ENCODE assay signal across 9 mouse cellular contexts in the genomic region with DNA sequence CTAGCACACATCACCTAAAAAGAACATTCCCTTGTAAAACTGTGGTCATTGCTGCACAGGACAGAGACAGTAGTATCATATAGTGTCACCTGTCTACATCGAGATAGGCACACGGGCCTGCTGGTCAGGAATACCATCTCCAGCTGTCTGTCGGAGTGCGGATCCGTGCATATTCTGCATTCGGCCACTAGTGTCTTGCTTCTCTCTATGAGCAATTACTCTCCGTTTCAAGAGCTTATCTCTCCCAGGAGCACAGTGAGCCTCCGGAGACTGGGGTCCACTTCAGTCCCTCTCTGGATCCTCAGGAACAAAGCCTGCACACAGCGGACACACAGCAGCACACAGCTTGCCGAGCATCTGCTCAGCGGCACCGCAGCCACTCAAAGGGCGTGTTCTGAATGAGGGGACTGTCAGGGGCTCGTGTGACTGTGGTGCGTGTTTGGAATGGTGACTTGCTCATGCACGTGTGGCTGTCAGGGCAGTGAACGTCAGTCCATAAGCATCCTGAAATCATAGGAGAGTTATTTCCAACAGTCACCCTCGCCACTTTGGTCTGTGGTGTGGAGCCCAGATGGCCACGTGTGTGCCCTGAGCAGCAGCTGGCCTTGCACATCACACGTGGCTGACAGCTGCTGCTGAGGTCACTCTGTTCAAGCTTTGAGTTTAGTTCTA. TPM values are rescaled to one million over a fixed set of nuclear protein-coding genes. Genes with fewer than 3 reads are reported as not detected.
DNase-seq lines count a peak whose midpoint lies in the region; ATAC-seq lines count a peak whose summit lies in the region.
"Had no signal": no experiment of that assay in that cellular context is flagged by ENCODE, and none has a peak within 500 bp of the region (broad histone marks: within the 10 kb centered on the region; RNA-seq: fewer than 3 reads in every experiment).

No protein-coding gene starts in this region.

- H3K36me3 ChIP-seq in heart, embryonic 16.5 days (ENCODE audit: control insufficient read depth, insufficient read depth), result peaks cover 12% of the 10 kb centered on the region

- no peaks in the 10 kb centered on the region for H3K9me3 ChIP-seq in heart, embryonic 16.5 days (replicated peaks; ENCODE audit: control insufficient read depth, low read length)

- H3K4me2 ChIP-seq in heart, embryonic 16.5 days (ENCODE audit: low read depth, low read length), result peak overlapping the region; percentile 82

- H3K4me3 ChIP-seq in heart, embryonic 16.5 days (ENCODE audit: low read length), result peak overlapping the region; percentile 94

- peak; percentile 34 to 45 for DNase-seq in cerebellum, postnatal 25 days
- DNase-seq in cerebellum, adult 8-10 months, result no peak
- peak; percentile 51 for DNase-seq in embryo, embryonic 11 days
- DNase-seq in lung, postnatal 4 days, result peak; percentile 31 to 62
- DNase-seq in frontal cortex, postnatal 36 days (ENCODE audit: low spot score in 2 of 2), result no peak
- DNase-seq in kidney, postnatal 36 days, result no peak
- DNase-seq in ovary, postnatal 14 days (ENCODE audit: low spot score), result no peak

- H3K4me1 ChIP-seq in heart, embryonic 16.5 days (ENCODE audit: control insufficient read depth, insufficient read depth, low read length), result peaks cover 70% of the 10 kb centered on the region

- 17% methylated on average over 20 of the region's 20 CpGs for WGBS in heart, embryonic 16.5 days

- H3K9ac ChIP-seq in heart, embryonic 16.5 days (ENCODE audit: low read length), result peak overlapping the region; percentile 97

- H3K27me3 ChIP-seq in heart, embryonic 16.5 days (ENCODE audit: control insufficient read depth, insufficient read depth, low read length), result no peaks in the 10 kb centered on the region

- peak overlapping the region; percentile 93 for H3K27ac ChIP-seq in heart, embryonic 16.5 days (ENCODE audit: low read length)

- ATAC-seq in heart, embryonic 16.5 days (replicated peaks; ENCODE audit: extremely low read depth, insufficient read depth, low FRiP score), result 0 out of 2 replicates have a peak, but pooled peaks have one; percentile 8
- ATAC-seq: forebrain, embryonic 16.5 days had no signal

RNA-seq across cellular contexts. Expression of a gene that starts 3.3 kb away (rescaled TPM):
- polyA plus RNA-seq in heart, embryonic 16.5 days (2015; fragmentation: Nextera tagmentation; extraction: Ambion mirVana), result 128 and 145 TPM in 2 replicates

Comparison
In these comparisons a context has a peak if more than half of its experiments do, and no peak if none do; other contexts are left out.
1. DNase-seq: peak in cerebellum, postnatal 25 days (2 of 2), embryo, embryonic 11 days (single experiment) and lung, postnatal 4 days (2 of 2); none in cerebellum, adult 8-10 months (single experiment), frontal cortex, postnatal 36 days (0 of 2), kidney, postnatal 36 days (0 of 2) and ovary, postnatal 14 days (single experiment).